Mouse (Mus musculus) hindbrain, embryonic 15.5 days (tissue): ENCODE measurements around the gene 1700074P13Rik. TPM values are rescaled to one million over a fixed set of nuclear protein-coding genes. Genes with fewer than 3 reads are reported as not detected.
"Not testable (repeated sequence)": the region's sequence is repeated elsewhere in the genome, so short reads cannot be mapped to it uniquely, and the experiment has no call there.

Source experiments
- ATAC-seq: fragments of 200-750 bp; cut with Nextera tagmentation; 2 replicates; pipeline ENCODE4 v1.8.0; 2017; ENCODE audit warnings: low read depth, moderate number of reproducible peaks, moderate TSS enrichment; ENCODE audit not compliant: low FRiP score
- H3K27ac ChIP-seq: fragments of 300-500 bp; sonication (generic); replicated peaks from 2 replicates; pipeline ENCODE4 v1.5.1; 2015; ENCODE audit warnings: mild to moderate bottlenecking, inconsistent platforms
- H3K27me3 ChIP-seq: fragments of 300-500 bp; sonication (generic); 2 replicates; pipeline ENCODE4 v1.6.1; 2015; ENCODE audit warnings: control low read depth, inconsistent platforms
- H3K36me3 ChIP-seq: fragments of 300-500 bp; sonication (generic); 2 replicates; pipeline ENCODE4 v1.6.1; 2015; ENCODE audit warnings: control low read depth, inconsistent platforms
- H3K4me1 ChIP-seq: fragments of 300-500 bp; sonication (generic); replicated peaks from 2 replicates; pipeline ENCODE4 v1.6.1; 2015; ENCODE audit warnings: control low read depth, inconsistent platforms
- H3K4me2 ChIP-seq: fragments of 300-500 bp; sonication (generic); 2 replicates; pipeline ENCODE4 v1.6.1; 2015; ENCODE audit warnings: moderate library complexity, mild to moderate bottlenecking, inconsistent platforms
- H3K4me3 ChIP-seq: fragments of 300-500 bp; sonication (generic); 2 replicates; pipeline ENCODE4 v1.5.1; 2015; ENCODE audit warnings: mild to moderate bottlenecking, inconsistent platforms
- H3K9ac ChIP-seq: fragments of 300-500 bp; sonication (generic); 2 replicates; pipeline ENCODE4 v1.6.1; 2015; ENCODE audit warnings: inconsistent platforms
- H3K9me3 ChIP-seq: fragments of 300-500 bp; sonication (generic); 2 replicates; pipeline ENCODE4 v1.6.1; 2016; ENCODE audit warnings: control low read depth, inconsistent platforms
- WGBS: fragments of 180-500 bp; shearing (Covaris S2); methylation state at CpG from one replicate; pipeline ENCODE4 v1.1.7; 2015; 5-methylcytosine and 5-hydroxymethylcytosine counted together
- polyA plus RNA-seq: library from polyadenylated mRNA; unstranded; fragments of >200 nt; fragmentation: Nextera tagmentation; extraction: Ambion mirVana; gene quantifications from 2 replicates; pipeline ENCODE4 v1.2.1, GENCODE M21; 2015

1700074P13Rik gene
- polyA plus RNA-seq = not detected in 2 replicates

- Histone ChIP-seq H3K4me3 (no peak within 1 kb of the TSS), H3K9ac (no peak within 1 kb of the TSS), H3K27ac (no peak within 1 kb of the TSS), H3K36me3 (no peaks in the 10 kb centered on the region), H3K4me2 (no peak within 1 kb of the TSS), H3K4me1 (no peaks in the 10 kb centered on the region), H3K27me3 (no peaks in the 10 kb centered on the region), H3K9me3 (no peaks in the 10 kb centered on the region)
- 96% methylated on average over 10 of the region's 10 CpGs for WGBS
- ATAC-seq = no peak
Measured at GRCm38 (mm10) chr6:40940457-40940856, at the start of gene 1700074P13Rik. Gene 1700074P13Rik (minus strand): TSS chr6:40940557.

- WGBS = 98% methylated on average over 2 of the region's 2 CpGs
- not testable (repeated sequence) for H3K4me1 ChIP-seq, ATAC-seq, H3K36me3 ChIP-seq, H3K27ac ChIP-seq, H3K9ac ChIP-seq, H3K4me2 ChIP-seq, H3K9me3 ChIP-seq, H3K4me3 ChIP-seq, H3K27me3 ChIP-seq
Measured at GRCm38 (mm10) chr6:40964454-40964853, 24.1 kb upstream of the 1700074P13Rik start, which contains the start of gene 1810009J06Rik. Gene 1810009J06Rik (plus strand): TSS chr6:40964754.

- WGBS = 72% methylated on average over 2 of the region's 2 CpGs
- Histone ChIP-seq H3K4me1 (no peaks in the 10 kb centered on the region), H3K9me3 (no peaks in the 10 kb centered on the region), H3K4me3 (no peak overlapping the region), H3K4me2 (no peak overlapping the region), H3K27ac (no peak overlapping the region), H3K27me3 (no peaks in the 10 kb centered on the region), H3K9ac (no peak overlapping the region), H3K36me3 (no peaks in the 10 kb centered on the region)
- ATAC-seq = no peak
Measured at GRCm38 (mm10) chr6:40953716-40954115, 13.4 kb upstream of the 1700074P13Rik start.

- H3K4me1 ChIP-seq = no peaks in the 10 kb centered on the region
- H3K36me3 ChIP-seq = no peaks in the 10 kb centered on the region
- H3K27me3 ChIP-seq = no peaks in the 10 kb centered on the region
- H3K4me2 ChIP-seq = no peak within 1 kb of the TSS
- H3K27ac ChIP-seq = no peak within 1 kb of the TSS
- H3K4me3 ChIP-seq = no peak within 1 kb of the TSS
- ATAC-seq = no peak
- H3K9me3 ChIP-seq = no peaks in the 10 kb centered on the region
- no peak within 1 kb of the TSS for H3K9ac ChIP-seq
Measured at GRCm38 (mm10) chr6:40951770-40952169, 11.4 kb upstream of the 1700074P13Rik start, which contains the start of gene Gm4744. Gene Gm4744 (minus strand): TSS chr6:40951870.

- H3K36me3 ChIP-seq = no peaks in the 10 kb centered on the region
- 95% methylated on average over 4 of the region's 4 CpGs for WGBS
- H3K4me2 ChIP-seq = no peak overlapping the region
- ATAC-seq = no peak
- no peaks in the 10 kb centered on the region for H3K27me3 ChIP-seq
- no peaks in the 10 kb centered on the region for H3K9me3 ChIP-seq
- H3K4me1 ChIP-seq = no peaks in the 10 kb centered on the region
- H3K4me3 ChIP-seq = no peak overlapping the region
- no peak overlapping the region for H3K27ac ChIP-seq
- no peak overlapping the region for H3K9ac ChIP-seq
Measured at GRCm38 (mm10) chr6:40919954-40920353, 20.4 kb downstream of the 1700074P13Rik start.

GRCm38 (mm10) chr6:40900287-40900686 is 40.1 kb downstream of the 1700074P13Rik start, which contains the start of gene Prss58:
Gene Prss58 (minus strand): TSS chr6:40900387.
- H3K27ac ChIP-seq = no peak within 1 kb of the TSS
- H3K27me3 ChIP-seq = no peaks in the 10 kb centered on the region
- H3K36me3 ChIP-seq = no peaks in the 10 kb centered on the region
- H3K4me3 ChIP-seq = no peak within 1 kb of the TSS
- no peak within 1 kb of the TSS for H3K9ac ChIP-seq
- H3K4me2 ChIP-seq = no peak within 1 kb of the TSS
- no peaks in the 10 kb centered on the region for H3K4me1 ChIP-seq
- H3K9me3 ChIP-seq = no peaks in the 10 kb centered on the region
- ATAC-seq = no peak

- no peak overlapping the region for H3K9ac ChIP-seq
- 83% methylated on average over 1 of the region's 1 CpGs for WGBS
- H3K36me3 ChIP-seq = no peaks in the 10 kb centered on the region
- H3K9me3 ChIP-seq = no peaks in the 10 kb centered on the region
- no peak for ATAC-seq
- no peak overlapping the region for H3K4me2 ChIP-seq
- H3K27ac ChIP-seq = no peak overlapping the region
- no peaks in the 10 kb centered on the region for H3K27me3 ChIP-seq
- H3K4me1 ChIP-seq = no peaks in the 10 kb centered on the region
- no peak overlapping the region for H3K4me3 ChIP-seq
Measured at GRCm38 (mm10) chr6:40894716-40895115, 45.6 kb downstream of the 1700074P13Rik start.

GRCm38 (mm10) chr6:40893577-40893976 is 46.8 kb downstream of the 1700074P13Rik start:
- no peaks in the 10 kb centered on the region for H3K4me1 ChIP-seq
- WGBS = 52% methylated on average over 7 of the region's 7 CpGs
- no peak for ATAC-seq

GRCm38 (mm10) chr6:40891754-40892153 is 48.6 kb downstream of the 1700074P13Rik start:
- WGBS = 80% methylated on average over 4 of the region's 4 CpGs
- ATAC-seq = no peak
- no peaks in the 10 kb centered on the region for H3K4me1 ChIP-seq

More at GRCm38 (mm10) chr6:40893577-40893976, 46.8 kb downstream of the 1700074P13Rik start:
- Histone ChIP-seq H3K27ac (no peak overlapping the region), H3K9ac (no peak overlapping the region), H3K36me3 (no peaks in the 10 kb centered on the region), H3K4me2 (no peak overlapping the region), H3K9me3 (no peaks in the 10 kb centered on the region), H3K4me3 (no peak overlapping the region), H3K27me3 (no peaks in the 10 kb centered on the region)

GRCm38 (mm10) chr6:40890973-40891372 is 49.4 kb downstream of the 1700074P13Rik start:
- Histone ChIP-seq H3K4me2 (no peak overlapping the region), H3K9me3 (no peaks in the 10 kb centered on the region), H3K4me3 (no peak overlapping the region), H3K9ac (no peak overlapping the region), H3K4me1 (no peaks in the 10 kb centered on the region), H3K27ac (no peak overlapping the region), H3K27me3 (no peaks in the 10 kb centered on the region), H3K36me3 (no peaks in the 10 kb centered on the region)
- WGBS = 75% methylated on average over 1 of the region's 1 CpGs
- no peak for ATAC-seq

More at GRCm38 (mm10) chr6:40891754-40892153, 48.6 kb downstream of the 1700074P13Rik start:
- Histone ChIP-seq H3K27ac (no peak overlapping the region), H3K4me2 (no peak overlapping the region), H3K9me3 (no peaks in the 10 kb centered on the region), H3K4me3 (no peak overlapping the region), H3K27me3 (no peaks in the 10 kb centered on the region), H3K9ac (no peak overlapping the region), H3K36me3 (no peaks in the 10 kb centered on the region)

GRCm38 (mm10) chr6:40887394-40887793 is 53.0 kb downstream of the 1700074P13Rik start, which contains the start of gene Moxd2:
Gene Moxd2 (minus strand): TSS chr6:40887494.
- H3K27ac ChIP-seq = no peak within 1 kb of the TSS
- H3K36me3 ChIP-seq = no peaks in the 10 kb centered on the region
- ATAC-seq = no peak
- H3K4me2 ChIP-seq = no peak within 1 kb of the TSS
- no peaks in the 10 kb centered on the region for H3K27me3 ChIP-seq
- no peaks in the 10 kb centered on the region for H3K4me1 ChIP-seq
- H3K9ac ChIP-seq = no peak within 1 kb of the TSS
- H3K4me3 ChIP-seq = no peak within 1 kb of the TSS
- 99% methylated on average over 3 of the region's 3 CpGs for WGBS
- H3K9me3 ChIP-seq = no peaks in the 10 kb centered on the region
